Mouse (Mus musculus) regulatory T cell (primary cell): ENCODE measurements around the gene Fam92a.
"Not testable (repeated sequence)": the region's sequence is repeated elsewhere in the genome, so short reads cannot be mapped to it uniquely, and the experiment has no call there.

ENCODE experiments used
- in situ Hi-C: fragments of 300-600 bp; cut with MboI, MseI; formaldehyde crosslinking; loops from one replicate; pipeline ENCODE4 v1.15.1; 2025; ENCODE audit warnings: high pct_unique_total_duplicates

Fam92a gene

DNA sequence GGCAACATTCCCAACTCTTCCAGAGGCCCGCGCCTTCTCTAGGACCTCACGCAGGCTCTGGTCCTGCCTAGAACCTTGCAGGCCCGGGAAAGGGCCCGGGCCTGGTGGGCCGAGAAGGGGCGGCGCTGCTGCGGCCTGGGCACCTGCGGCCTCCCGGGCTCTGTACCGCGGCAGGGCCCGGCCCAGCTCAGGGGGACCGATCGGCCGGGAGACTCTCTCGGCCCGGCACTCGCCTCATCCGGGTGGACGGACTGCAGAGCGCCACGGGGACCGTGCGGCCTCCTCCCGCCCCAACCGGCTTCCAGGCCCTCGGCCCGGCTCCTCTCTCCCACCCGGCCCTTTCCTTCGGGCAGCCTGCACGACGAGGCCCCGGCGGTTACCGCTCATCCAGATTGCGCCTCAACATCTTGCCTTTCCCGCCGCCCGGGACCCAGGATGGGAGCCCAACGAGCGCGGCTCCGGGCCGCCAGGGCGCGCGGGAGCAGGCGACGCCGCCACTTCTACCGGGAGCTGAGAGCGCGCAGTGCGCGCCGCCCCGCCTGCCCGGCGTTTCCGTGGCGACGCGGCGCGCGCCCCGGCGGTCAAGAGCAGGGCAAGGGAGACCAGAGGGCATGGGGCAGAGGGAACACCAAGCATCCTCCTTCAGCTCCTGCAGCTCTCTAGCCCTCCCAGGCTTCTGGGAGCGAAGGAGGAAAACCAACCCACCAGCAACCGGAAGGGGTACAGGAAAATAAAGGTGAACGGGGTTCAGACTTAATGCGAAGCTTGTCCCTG is at the start of gene Fam92a:
Fam92a (minus strand) TSS at position 698 of the 774 bp plus-strand sequence.
- in situ Hi-C loops = no loop called here

DNA sequence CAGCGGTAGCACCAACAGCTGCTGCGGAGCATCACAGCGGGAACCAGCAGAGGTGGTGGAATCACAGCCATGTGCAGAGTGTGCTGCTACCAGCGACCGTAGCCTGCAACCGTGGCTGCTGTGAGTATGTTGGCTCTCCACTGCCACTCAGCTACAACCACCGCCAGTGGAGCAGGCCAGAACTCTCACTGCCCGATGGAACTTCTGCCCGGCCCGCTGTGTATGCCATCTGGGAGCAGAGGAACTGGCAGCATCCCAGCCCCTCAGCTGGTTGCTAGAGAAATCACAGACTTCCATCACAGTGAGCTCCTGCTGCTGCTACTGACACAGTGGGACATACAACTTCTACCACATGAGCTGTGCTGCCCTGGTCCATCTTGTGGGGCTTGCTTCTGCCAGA is 7.2 kb upstream of the Fam92a start:
- in situ Hi-C loops = no loop called here

- in situ Hi-C loops = no loop called here
Measured at GRCm38 (mm10) chr4:12170986-12171317, 863 bp downstream of the Fam92a start.

DNA sequence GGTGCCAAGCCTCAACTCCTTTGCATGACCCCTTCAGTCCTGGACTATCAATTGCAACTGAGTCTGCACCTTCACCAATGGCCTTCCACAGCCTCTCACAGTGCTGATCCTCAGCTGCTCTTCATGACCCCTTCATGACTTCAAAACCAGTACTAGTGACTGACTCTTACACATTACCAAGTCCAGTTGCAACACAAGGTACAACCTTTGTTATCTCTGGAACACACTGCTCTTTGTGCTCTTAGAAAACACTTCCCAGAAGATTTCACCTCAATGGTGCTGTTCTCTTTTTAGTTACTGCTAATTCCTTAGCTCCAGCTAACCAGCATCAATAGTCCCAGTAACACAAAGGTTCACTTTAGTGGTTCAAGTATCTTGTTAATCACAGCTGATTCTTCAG is 24.2 kb downstream of the Fam92a start:
- in situ Hi-C loops = loop anchor here (5.0 kb wide), 1 partner anchor 65 kb away; no protein-coding TSS in a partner anchor

DNA sequence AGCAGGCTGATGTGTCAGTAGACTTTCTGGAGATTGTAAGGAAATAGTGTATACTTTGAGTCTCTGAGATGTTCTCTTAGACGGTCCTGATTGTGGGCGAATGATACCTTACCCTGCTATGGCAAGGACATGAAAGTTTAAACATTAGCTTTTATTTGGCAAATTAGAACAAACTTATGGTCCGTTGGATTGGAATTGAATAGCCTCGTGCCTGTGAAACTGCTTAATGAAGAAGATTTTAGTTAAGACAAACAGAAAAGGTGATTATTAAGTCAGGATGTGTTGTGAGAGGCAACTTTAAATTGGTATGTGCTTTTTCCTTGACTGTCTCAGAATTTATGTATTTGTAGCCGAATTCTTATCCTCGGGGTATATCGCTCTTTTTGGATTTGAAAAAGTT is 30.3 kb downstream of the Fam92a start:
- in situ Hi-C loops = not testable (repeated sequence)

DNA sequence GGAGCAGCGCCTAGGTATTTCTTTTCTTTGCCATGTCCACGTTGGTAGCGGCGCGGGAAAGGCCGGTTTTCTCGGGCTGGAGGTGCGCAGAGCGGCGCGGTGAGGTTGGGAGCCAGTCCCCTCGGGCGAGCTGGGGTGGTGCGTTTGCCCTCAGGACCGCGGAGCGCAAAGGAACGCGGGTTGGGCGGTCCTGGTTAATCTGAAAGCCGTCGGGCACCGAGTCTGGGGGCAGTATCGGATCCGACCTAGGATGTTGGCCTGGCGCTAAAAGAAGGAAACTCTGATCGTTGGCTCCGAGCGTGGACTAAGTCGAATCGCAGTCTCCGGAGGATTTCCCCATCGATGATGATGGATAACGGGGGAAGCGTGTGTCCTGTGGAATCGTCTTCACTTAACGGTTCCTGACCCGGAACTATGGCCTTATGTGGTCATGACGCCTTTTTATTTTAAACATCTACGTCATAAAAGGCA is 31.2 kb downstream of the Fam92a start:
- in situ Hi-C loops = not testable (repeated sequence)

- in situ Hi-C loops = not testable (repeated sequence)
Measured at GRCm38 (mm10) chr4:12140141-12140567, 31.7 kb downstream of the Fam92a start, which contains the start of gene Rbm12b1. Gene Rbm12b1, plus strand, starts transcription at chr4:12140264.
